Mouse (Mus musculus): ENCODE measurements around the gene Rxfp2. TPM values are rescaled to one million over a fixed set of nuclear protein-coding genes. Genes with fewer than 3 reads are reported as not detected.

Rxfp2 gene
- polyA plus RNA-seq, 1 experiment from 2014 or later, result 0.70 TPM

DNA sequence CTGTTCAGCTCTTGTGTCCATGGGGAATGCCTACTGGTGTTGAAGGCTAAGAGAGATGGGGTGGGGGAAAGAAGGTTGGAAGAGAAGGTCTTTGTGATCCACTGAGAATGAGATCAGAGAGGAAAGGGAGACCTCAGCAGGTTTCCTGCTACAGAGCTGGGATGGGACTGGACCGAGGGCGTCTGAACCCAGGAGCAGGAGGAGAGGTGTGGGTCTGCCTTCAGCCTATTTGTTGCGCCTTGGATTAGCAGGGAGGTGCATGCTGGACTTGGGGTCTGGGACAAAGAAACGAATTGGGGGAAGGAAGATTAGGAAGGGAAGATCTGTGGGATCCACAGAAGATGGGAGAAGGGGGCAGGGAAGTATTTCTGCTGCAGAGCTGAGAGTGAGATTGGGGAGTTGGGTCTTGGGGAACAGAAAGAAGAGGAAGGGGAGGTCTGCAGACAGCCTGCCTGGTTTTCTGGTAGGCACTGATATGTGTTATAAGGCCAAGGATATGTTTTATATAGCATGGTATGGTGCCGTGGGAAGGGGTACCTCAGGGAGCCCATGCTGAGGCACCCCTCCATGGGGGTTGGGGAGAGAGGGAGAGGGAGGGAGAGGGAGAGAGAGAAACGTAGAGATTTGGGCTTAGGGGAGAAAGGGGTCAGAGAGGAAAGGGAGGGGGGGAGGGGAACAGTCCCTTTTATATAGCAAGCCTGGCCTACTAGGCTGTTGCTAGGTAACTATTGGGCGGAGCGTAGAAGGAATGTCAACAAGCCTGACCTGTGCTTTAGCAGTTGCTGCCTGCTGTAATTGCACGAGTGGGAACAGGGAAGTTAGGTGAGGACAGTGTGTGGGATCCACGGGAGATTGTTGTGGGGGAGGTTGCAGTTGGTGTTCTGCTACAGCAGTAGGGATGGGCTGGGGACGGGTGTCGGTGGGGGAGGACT, 61.7 kb downstream of the Rxfp2 start:
- ATAC-seq (ENCODE audit: low read depth), result peak; percentile 91
- Histone ChIP-seq H3K4me1 (replicated peaks; ENCODE audit: control insufficient read depth, insufficient read depth, low read length) (peaks cover 5% of the 10 kb centered on the region; the same call in 1 of the 2 replicates), H3K4me2 (ENCODE audit: low read depth, low read length) (peak overlapping the region; percentile 29), H3K4me3 (ENCODE audit: low read length) (peak overlapping the region; percentile 5; the same call in 1 of the 2 replicates), H3K27me3 (ENCODE audit: control insufficient read depth, insufficient read depth, low read depth, low read length) (no peaks in the 10 kb centered on the region), H3K9me3 (ENCODE audit: control insufficient read depth, low read length) (no peaks in the 10 kb centered on the region), H3K36me3 (ENCODE audit: control insufficient read depth, insufficient read depth, low read length) (no peaks in the 10 kb centered on the region), H3K9ac (ENCODE audit: low read length) (no peak overlapping the region; the same call in 1 of the 2 replicates), H3K27ac (ENCODE audit: low read length) (no peak overlapping the region)
- 32% methylated on average over 12 of the region's 12 CpGs for WGBS

DNA sequence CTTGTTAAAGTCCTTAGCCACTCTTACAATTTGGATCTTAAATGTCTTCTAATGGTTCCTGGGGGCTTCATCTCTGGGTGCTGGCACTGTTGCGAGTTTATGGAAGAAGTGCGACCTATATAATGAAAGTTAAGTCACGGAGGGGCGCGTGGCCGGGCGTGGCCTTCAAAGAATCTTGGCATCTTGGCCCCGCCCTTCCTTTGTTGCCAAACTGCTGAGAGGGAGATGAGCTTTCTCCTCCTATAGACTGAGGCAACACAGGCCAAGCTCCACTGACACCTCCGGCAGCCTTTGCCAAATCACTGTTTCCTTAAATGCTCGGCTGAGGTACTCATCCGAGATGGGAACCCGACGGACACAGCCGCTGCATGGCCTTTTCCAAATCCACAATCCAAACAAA, 64.2 kb downstream of the Rxfp2 start:
- 65% methylated on average over 14 of the region's 14 CpGs for WGBS
- Histone ChIP-seq H3K36me3 (ENCODE audit: control insufficient read depth, insufficient read depth, low read length) (no peaks in the 10 kb centered on the region), H3K4me2 (ENCODE audit: low read depth, low read length) (no peak overlapping the region), H3K4me3 (ENCODE audit: low read length) (no peak overlapping the region), H3K9me3 (ENCODE audit: control insufficient read depth, low read length) (no peaks in the 10 kb centered on the region), H3K4me1 (replicated peaks; ENCODE audit: control insufficient read depth, insufficient read depth, low read length) (peaks cover 5% of the 10 kb centered on the region; the same call in 1 of the 2 replicates), H3K9ac (ENCODE audit: low read length) (no peak overlapping the region), H3K27me3 (ENCODE audit: control insufficient read depth, insufficient read depth, low read depth, low read length) (no peaks in the 10 kb centered on the region), H3K27ac (ENCODE audit: low read length) (no peak overlapping the region)
- ATAC-seq (ENCODE audit: low read depth), result no peak

DNA sequence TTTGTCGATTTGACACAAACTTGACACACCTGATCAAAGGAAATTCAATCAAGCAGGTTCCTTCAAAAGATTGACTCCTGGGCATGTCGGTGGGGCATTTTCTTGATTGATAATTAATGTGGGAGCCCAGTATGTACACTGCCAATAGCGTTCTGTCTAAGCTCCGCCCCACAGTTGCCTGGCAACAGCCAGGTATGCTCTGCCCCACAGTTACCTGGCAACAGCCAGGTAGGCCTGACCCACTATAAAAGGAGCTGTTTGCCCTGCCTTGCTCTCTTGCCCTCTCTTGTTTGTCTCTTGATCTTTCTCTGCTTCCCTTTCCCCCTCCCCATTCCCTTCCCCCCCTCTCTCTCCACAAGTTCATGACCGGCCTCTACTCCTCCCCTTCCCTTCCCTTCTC, 64.7 kb downstream of the Rxfp2 start:
- Histone ChIP-seq H3K9me3 (ENCODE audit: control insufficient read depth, low read length) (no peaks in the 10 kb centered on the region), H3K4me3 (ENCODE audit: low read length) (no peak overlapping the region), H3K27ac (ENCODE audit: low read length) (no peak overlapping the region), H3K9ac (ENCODE audit: low read length) (no peak overlapping the region), H3K4me1 (replicated peaks; ENCODE audit: control insufficient read depth, insufficient read depth, low read length) (peaks cover 5% of the 10 kb centered on the region; the same call in 1 of the 2 replicates), H3K36me3 (ENCODE audit: control insufficient read depth, insufficient read depth, low read length) (no peaks in the 10 kb centered on the region), H3K4me2 (ENCODE audit: low read depth, low read length) (no peak overlapping the region), H3K27me3 (ENCODE audit: control insufficient read depth, insufficient read depth, low read depth, low read length) (no peaks in the 10 kb centered on the region)
- 36% methylated on average over 5 of the region's 5 CpGs for WGBS
- ATAC-seq (ENCODE audit: low read depth), result peak; percentile 70

DNA sequence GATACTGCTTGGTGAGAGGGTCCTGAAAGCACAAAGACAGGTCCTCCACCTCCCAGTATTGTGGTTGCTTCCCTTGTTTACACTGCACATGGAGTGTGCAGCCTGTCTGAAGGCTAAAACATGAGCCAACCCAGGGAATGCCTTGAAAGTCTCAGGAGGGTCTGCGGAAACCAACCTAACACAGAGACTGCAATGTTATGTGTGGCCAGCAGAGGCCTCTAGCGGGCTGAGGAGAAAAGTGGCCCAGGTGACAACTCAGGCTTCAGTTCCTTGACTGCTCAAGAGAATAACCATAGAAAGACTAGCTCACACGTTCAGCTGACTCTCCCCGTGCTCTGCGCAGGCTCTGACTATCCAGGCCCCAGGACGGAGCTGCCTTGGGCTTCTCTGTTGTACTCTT, 79.1 kb downstream of the Rxfp2 start:
- 6% methylated on average over 6 of the region's 6 CpGs for WGBS
- ATAC-seq (ENCODE audit: low read depth), result peak; percentile 45; the same call in 1 of the 2 replicates
- Histone ChIP-seq H3K9ac (ENCODE audit: low read length) (no peak overlapping the region), H3K36me3 (ENCODE audit: control insufficient read depth, insufficient read depth, low read length) (no peaks in the 10 kb centered on the region), H3K9me3 (ENCODE audit: control insufficient read depth, low read length) (no peaks in the 10 kb centered on the region), H3K27me3 (ENCODE audit: control insufficient read depth, insufficient read depth, low read depth, low read length) (no peaks in the 10 kb centered on the region; the same call in 1 of the 2 replicates), H3K4me3 (ENCODE audit: low read length) (no peak overlapping the region), H3K27ac (ENCODE audit: low read length) (no peak overlapping the region), H3K4me1 (replicated peaks; ENCODE audit: control insufficient read depth, insufficient read depth, low read length) (no peaks in the 10 kb centered on the region), H3K4me2 (ENCODE audit: low read depth, low read length) (no peak overlapping the region)

DNA sequence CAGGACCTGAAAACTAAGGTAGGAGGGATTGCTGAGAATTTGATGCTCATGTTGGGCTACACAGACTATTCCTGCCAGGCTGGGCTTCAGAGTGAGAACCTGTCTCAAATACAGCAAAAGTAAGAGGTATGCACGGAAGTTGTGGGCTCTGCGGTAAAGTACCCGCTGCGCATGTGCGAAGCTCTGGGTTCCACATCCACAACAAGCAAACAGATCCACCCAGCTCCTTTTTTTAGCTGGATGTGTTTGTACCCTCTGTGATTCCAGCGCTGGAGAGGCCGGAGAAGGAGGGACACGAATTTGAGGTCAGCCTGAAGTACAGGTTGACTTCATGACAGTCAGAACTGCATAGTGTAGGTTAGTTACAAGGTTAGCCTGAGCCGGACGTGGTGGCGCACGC, 80.3 kb downstream of the Rxfp2 start:
- Histone ChIP-seq H3K9ac (ENCODE audit: low read length) (no peak overlapping the region), H3K27me3 (ENCODE audit: control insufficient read depth, insufficient read depth, low read depth, low read length) (no peaks in the 10 kb centered on the region; the same call in 1 of the 2 replicates), H3K27ac (ENCODE audit: low read length) (no peak overlapping the region), H3K4me1 (replicated peaks; ENCODE audit: control insufficient read depth, insufficient read depth, low read length) (no peaks in the 10 kb centered on the region), H3K36me3 (ENCODE audit: control insufficient read depth, insufficient read depth, low read length) (no peaks in the 10 kb centered on the region), H3K9me3 (ENCODE audit: control insufficient read depth, low read length) (no peaks in the 10 kb centered on the region), H3K4me3 (ENCODE audit: low read length) (no peak overlapping the region), H3K4me2 (ENCODE audit: low read depth, low read length) (no peak overlapping the region)
- ATAC-seq (ENCODE audit: low read depth), result no peak
- 93% methylated on average over 12 of the region's 12 CpGs for WGBS

DNA sequence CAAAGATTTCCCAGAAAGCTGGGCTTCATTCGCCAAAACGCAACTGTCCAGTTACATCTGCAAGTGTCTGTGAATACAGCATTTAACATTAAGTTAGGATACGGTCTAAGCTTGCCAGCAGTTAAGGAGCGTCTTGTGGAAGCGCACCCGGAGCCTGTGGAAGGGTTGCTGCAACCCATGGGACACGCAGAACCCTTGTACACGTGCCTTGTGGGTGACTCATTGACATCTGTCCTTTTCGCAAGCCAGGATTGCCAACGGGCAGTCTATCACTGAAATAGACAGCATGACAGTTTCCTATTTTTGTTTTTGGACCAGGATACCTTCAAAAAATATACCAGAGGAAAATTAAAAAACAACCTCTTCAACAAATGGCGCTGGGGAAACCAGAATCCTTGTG, 83.3 kb downstream of the Rxfp2 start:
- H3K4me3 ChIP-seq (ENCODE audit: low read length), result no peak overlapping the region
- no peak overlapping the region for H3K27ac ChIP-seq (ENCODE audit: low read length)
- H3K9me3 ChIP-seq (ENCODE audit: control insufficient read depth, low read length), result no peaks in the 10 kb centered on the region
- H3K4me1 ChIP-seq (replicated peaks; ENCODE audit: control insufficient read depth, insufficient read depth, low read length), result no peaks in the 10 kb centered on the region
- no peaks in the 10 kb centered on the region for H3K27me3 ChIP-seq (ENCODE audit: control insufficient read depth, insufficient read depth, low read depth, low read length)
- H3K9ac ChIP-seq (ENCODE audit: low read length), result no peak overlapping the region
- ATAC-seq (ENCODE audit: low read depth), result no peak
- H3K4me2 ChIP-seq (ENCODE audit: low read depth, low read length), result no peak overlapping the region
- H3K36me3 ChIP-seq (ENCODE audit: control insufficient read depth, insufficient read depth, low read length), result no peaks in the 10 kb centered on the region
- 82% methylated on average over 11 of the region's 11 CpGs for WGBS

DNA sequence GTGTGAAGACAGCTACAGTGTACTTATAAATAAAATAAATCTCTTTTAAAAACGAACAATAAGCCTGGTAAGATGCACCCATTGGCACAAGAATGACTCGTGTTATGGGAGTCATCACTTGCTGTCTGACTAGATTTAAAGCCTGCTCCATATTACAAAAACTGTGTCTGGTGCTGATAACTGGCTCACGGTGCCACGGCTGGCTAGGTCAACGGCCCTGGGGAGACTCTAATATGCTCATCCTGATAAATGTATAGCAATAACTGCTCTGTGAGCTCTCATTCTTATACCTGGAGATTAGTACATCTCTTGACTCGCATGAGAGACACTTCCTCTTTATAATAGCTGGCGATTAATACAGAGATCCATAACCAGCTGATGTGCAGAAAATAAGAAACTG, 87.9 kb downstream of the Rxfp2 start:
- H3K36me3 ChIP-seq (ENCODE audit: control insufficient read depth, insufficient read depth, low read length), result no peaks in the 10 kb centered on the region
- H3K27ac ChIP-seq (ENCODE audit: low read length), result no peak overlapping the region
- H3K4me3 ChIP-seq (ENCODE audit: low read length), result no peak overlapping the region
- H3K4me1 ChIP-seq (replicated peaks; ENCODE audit: control insufficient read depth, insufficient read depth, low read length), result no peaks in the 10 kb centered on the region
- ATAC-seq (ENCODE audit: low read depth), result no peak
- H3K4me2 ChIP-seq (ENCODE audit: low read depth, low read length), result no peak overlapping the region
- WGBS, result 87% methylated on average over 7 of the region's 7 CpGs
- H3K9ac ChIP-seq (ENCODE audit: low read length), result no peak overlapping the region
- no peaks in the 10 kb centered on the region for H3K27me3 ChIP-seq (ENCODE audit: control insufficient read depth, insufficient read depth, low read depth, low read length)
- H3K9me3 ChIP-seq (ENCODE audit: control insufficient read depth, low read length), result no peaks in the 10 kb centered on the region

- WGBS, result 41% methylated on average over 8 of the region's 8 CpGs
- no peak overlapping the region for H3K27ac ChIP-seq (ENCODE audit: low read length)
- no peak overlapping the region for H3K9ac ChIP-seq (ENCODE audit: low read length)
- no peaks in the 10 kb centered on the region for H3K27me3 ChIP-seq (ENCODE audit: control insufficient read depth, insufficient read depth, low read depth, low read length)
- H3K9me3 ChIP-seq (ENCODE audit: control insufficient read depth, low read length), result no peaks in the 10 kb centered on the region
- no peak overlapping the region for H3K4me2 ChIP-seq (ENCODE audit: low read depth, low read length)
- H3K36me3 ChIP-seq (ENCODE audit: control insufficient read depth, insufficient read depth, low read length), result no peaks in the 10 kb centered on the region
- no peak for ATAC-seq (ENCODE audit: low read depth)
- H3K4me1 ChIP-seq (replicated peaks; ENCODE audit: control insufficient read depth, insufficient read depth, low read length), result no peaks in the 10 kb centered on the region; the same call in 1 of the 2 replicates
- no peak overlapping the region for H3K4me3 ChIP-seq (ENCODE audit: low read length)
Measured at GRCm38 (mm10) chr5:150111236-150111635, 92.8 kb downstream of the Rxfp2 start.

- H3K4me3 ChIP-seq (ENCODE audit: low read length), result no peak overlapping the region
- H3K27ac ChIP-seq (ENCODE audit: low read length), result no peak overlapping the region
- H3K27me3 ChIP-seq (ENCODE audit: control insufficient read depth, insufficient read depth, low read depth, low read length), result no peaks in the 10 kb centered on the region
- no peaks in the 10 kb centered on the region for H3K36me3 ChIP-seq (ENCODE audit: control insufficient read depth, insufficient read depth, low read length)
- peaks cover 1% of the 10 kb centered on the region for H3K4me1 ChIP-seq (replicated peaks; ENCODE audit: control insufficient read depth, insufficient read depth, low read length)
- no peak for ATAC-seq (ENCODE audit: low read depth)
- H3K4me2 ChIP-seq (ENCODE audit: low read depth, low read length), result no peak overlapping the region
- WGBS, result 75% methylated on average over 7 of the region's 7 CpGs
- H3K9ac ChIP-seq (ENCODE audit: low read length), result no peak overlapping the region
- peaks cover 3% of the 10 kb centered on the region; the same call in 1 of the 2 replicates for H3K9me3 ChIP-seq (ENCODE audit: control insufficient read depth, low read length)
Measured at GRCm38 (mm10) chr5:150114007-150114406, 95.5 kb downstream of the Rxfp2 start.

Measured in lung, embryonic 16.5 days (tissue).